Mouse (Mus musculus): ENCODE data around the gene Celf2.

Celf2 gene

GRCm38 (mm10) chr2:7087480-7087879 lies 421.9 kb downstream of the Celf2 start:
- DNase-seq (ENCODE audit: low read depth in 2 of 2, low spot score in 2 of 2) = no peak

DNA sequence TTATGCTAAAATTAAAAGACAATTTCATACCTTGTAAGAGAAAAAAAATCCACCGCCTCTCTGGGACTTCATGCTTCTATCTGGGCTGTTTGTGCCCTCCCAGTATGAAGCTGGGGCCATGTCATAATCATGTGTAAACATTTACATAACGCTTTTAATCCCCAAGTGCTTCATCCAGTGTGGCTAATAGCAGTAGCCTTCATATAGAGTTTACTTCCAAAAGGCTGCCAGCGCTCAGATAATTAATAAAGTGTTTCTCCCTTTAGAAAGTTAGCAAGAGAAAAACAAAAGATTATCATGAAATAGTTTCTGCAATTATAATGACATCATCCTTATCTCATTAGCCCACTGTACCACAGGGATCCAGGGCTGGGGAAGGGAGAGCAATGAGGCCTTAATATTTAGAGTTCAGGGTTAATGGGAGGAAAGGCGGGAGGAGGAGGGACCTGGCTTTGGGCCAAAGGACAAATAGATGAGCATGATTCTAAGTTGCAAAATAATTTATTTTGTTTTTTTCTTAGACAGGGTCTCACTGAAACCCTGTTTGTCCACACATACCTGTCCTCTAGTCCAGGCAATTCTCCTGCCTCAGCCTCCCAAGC lies 425.8 kb downstream of the Celf2 start:
- DNase-seq (ENCODE audit: low read depth in 2 of 2, low spot score in 2 of 2) = no peak

GRCm38 (mm10) chr2:7082376-7083025 lies 426.9 kb downstream of the Celf2 start:
- no peak for DNase-seq (ENCODE audit: low read depth in 2 of 2, low spot score in 2 of 2)

- DNase-seq (ENCODE audit: low read depth in 2 of 2, low spot score in 2 of 2) = no peak
Observed at GRCm38 (mm10) chr2:7080794-7081783, 428.3 kb downstream of the Celf2 start.

DNA sequence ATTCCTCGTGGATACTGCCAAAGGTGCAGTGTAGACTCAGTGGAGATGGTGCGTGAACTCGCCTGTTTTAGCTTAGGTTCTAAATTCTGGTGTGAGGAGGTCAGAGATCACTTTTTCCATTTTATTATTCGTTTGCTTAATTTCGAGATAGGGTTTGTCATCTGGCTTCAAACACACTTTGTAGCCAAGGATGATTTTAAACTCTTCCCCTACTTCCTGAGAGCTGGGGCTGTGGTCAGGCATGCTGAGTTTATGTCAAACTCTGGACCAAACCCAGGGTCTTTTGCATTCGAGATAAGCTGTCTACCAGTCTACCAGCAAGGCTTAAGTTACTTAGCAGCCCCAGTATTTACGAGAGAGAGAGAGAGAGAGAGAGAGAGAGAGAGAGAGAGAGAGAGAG lies 429.3 kb downstream of the Celf2 start:
- no peak for DNase-seq (ENCODE audit: low read depth in 2 of 2, low spot score in 2 of 2)

DNA sequence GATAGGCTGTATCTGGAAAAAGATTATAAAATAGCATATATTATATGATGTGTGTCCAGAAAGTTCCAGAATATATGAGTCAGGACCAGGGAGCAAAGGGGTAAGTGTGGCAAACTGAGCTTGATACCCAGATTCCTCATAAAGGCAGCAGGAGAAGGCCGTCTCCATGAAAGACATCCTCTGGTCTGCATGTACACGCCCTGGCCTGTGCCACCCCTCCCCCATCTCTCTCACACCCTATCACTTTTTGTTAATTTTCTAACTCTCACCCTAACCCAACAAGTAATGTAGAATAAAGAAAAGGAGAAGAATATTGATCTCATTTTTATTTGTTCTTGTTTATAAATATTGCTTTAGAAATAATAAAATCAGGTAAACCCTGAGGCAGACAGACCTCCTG lies 430.0 kb downstream of the Celf2 start:
- DNase-seq (ENCODE audit: low read depth in 2 of 2, low spot score in 2 of 2) = no peak

GRCm38 (mm10) chr2:7073730-7074129 lies 435.6 kb downstream of the Celf2 start:
- no peak for DNase-seq (ENCODE audit: low read depth in 2 of 2, low spot score in 2 of 2)

GRCm38 (mm10) chr2:7072344-7073265 lies 436.8 kb downstream of the Celf2 start:
- no peak for DNase-seq (ENCODE audit: low read depth in 2 of 2, low spot score in 2 of 2)

GRCm38 (mm10) chr2:7069458-7069857 lies 439.9 kb downstream of the Celf2 start:
- no peak for DNase-seq (ENCODE audit: low read depth in 2 of 2, low spot score in 2 of 2)

- no peak for DNase-seq (ENCODE audit: low read depth in 2 of 2, low spot score in 2 of 2)
Observed at GRCm38 (mm10) chr2:7068281-7068680, 441.1 kb downstream of the Celf2 start.

DNA sequence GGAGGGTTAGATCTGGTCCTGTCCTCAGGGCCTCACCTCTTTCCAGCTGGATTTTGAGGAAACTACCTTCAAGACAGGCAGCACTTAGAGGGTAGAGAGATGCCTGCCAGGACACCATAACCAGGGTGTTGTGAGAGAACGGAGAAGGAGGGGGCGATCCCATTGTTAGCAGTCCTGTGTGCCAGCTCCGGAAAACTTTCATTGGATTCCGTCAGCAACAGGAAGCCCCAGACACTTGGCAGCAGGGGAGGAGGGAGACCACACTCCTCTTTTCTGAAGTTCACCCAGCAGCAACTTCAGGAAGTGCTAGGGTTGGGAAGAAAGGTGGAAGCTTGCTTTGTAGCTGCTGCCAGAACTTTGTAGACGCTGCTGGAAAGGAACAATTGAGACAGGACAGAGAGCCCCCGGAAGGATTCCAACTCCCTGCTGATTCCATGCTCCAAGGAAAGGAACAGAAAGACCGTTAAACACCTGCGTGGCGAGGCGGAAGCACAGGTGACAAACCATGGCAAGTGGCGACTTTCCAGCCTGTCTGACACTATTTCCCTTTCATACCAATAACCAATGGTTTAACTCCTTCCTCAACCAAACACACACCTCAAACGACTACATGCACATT lies 445.7 kb downstream of the Celf2 start:
- no peak for DNase-seq (ENCODE audit: low read depth in 2 of 2, low spot score in 2 of 2)

DNA sequence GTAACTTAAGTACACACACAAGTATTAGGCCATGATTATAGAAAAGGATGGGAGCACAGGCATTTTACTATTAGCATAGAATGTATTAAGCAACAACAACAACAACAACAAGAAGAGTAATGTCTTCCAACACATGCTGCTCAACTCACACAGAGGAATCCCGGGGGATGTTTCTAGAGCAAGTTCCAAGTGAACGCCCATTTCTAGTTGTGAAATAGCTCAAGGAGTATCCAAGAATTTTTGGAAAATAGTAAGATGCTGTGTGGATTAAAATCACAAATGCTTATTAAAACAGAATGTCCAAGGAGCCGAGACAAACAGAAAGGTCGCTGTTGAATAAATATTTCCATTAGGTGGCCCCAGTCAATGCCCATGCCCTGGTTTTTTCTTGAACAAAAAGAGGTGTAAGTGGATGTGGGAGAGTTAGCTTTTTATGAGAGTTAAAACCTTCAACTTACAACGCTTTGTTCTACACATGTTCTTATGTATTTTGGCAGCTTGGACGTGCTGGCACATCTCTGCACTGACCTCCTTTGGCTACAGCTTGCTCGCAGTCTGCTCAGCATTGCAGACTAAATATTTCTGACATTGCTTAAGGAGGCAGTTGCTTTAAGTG lies 448.8 kb downstream of the Celf2 start:
- DNase-seq (ENCODE audit: low read depth in 2 of 2, low spot score in 2 of 2) = no peak

DNA sequence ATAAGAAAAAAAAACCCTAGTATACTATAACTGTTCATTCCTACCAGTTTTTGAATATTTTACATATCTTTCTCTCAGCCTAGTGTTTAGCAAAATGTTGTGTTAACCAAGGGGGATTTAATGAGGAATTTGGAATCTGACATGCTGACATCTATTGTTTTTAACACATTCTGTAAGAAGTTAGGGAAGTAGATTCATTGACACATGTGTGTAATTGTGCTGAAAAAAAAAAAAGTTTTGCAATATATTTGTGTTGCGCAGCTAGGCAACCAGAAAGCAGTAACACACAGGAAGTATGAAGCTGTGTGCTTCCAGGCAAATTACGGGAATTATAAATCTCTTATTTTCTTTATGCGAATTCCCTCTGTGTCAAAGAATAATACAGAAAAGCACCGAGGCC lies 453.0 kb downstream of the Celf2 start:
- no peak for DNase-seq (ENCODE audit: low read depth in 2 of 2, low spot score in 2 of 2)

- DNase-seq (ENCODE audit: low read depth in 2 of 2, low spot score in 2 of 2) = no peak
Observed at GRCm38 (mm10) chr2:7055958-7056357, 453.4 kb downstream of the Celf2 start.

GRCm38 (mm10) chr2:7051090-7051489 lies 458.3 kb downstream of the Celf2 start:
- no peak for DNase-seq (ENCODE audit: low read depth in 2 of 2, low spot score in 2 of 2)

DNA sequence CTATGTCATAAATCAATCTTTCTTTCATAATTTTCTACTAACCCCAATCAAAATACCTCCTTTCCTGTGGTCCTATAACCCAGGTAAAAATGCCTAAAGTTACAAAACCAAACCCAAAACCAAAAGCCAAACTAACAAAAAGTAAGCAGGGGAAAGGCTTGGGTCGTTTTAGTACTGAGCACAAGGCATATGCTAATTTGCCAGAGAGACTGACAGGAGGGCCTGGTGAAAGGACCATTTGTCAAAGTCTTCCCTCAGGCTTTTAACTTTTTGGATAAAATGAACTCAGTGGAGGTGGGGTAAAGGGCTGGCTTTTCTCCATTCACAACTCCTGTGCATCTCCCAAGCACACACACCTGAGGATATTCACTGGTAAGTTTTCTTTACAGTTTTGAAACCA lies 463.2 kb downstream of the Celf2 start:
- no peak for DNase-seq (ENCODE audit: low read depth in 2 of 2, low spot score in 2 of 2)

- DNase-seq (ENCODE audit: low read depth in 2 of 2, low spot score in 2 of 2) = no peak
Observed at GRCm38 (mm10) chr2:7045531-7045930, 463.8 kb downstream of the Celf2 start.

DNA sequence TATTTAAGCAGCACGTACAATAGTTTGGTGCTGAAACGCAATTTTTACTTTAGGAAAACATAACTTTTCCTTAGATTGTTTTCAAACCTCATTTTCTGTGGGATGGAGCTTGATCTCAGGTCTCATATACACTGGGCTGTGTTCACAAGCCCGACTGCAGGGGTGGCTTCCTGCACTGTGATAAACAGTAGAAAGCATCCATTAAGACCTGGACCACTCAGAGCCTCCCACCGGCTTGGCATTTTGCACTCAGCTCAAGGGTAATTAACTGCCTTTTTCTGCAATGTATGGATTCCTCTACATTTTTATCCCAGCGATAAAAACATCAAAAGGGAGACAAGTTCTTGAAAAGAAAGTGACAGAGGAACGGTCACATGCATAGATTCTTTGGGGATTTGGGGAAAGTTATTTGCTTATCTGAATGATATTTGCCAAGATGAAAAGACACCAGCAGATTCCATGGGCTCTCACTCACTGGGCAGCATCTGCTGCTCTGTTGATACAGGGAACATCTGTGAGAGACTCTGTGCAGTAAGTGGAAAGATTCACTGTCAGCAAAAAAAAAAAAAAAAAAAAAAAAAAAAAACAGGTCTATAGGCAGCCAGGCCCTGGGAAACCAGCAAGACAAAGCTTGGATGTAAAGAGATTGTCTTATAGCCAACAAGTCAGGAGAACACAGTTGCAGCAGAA lies 465.4 kb downstream of the Celf2 start:
- no peak for DNase-seq (ENCODE audit: low read depth in 2 of 2, low spot score in 2 of 2)

- DNase-seq (ENCODE audit: low read depth in 2 of 2, low spot score in 2 of 2) = no peak
Observed at GRCm38 (mm10) chr2:7040940-7041339, 468.4 kb downstream of the Celf2 start.
